ENCODE assay signal across 23 mouse cellular contexts in the genomic region with DNA sequence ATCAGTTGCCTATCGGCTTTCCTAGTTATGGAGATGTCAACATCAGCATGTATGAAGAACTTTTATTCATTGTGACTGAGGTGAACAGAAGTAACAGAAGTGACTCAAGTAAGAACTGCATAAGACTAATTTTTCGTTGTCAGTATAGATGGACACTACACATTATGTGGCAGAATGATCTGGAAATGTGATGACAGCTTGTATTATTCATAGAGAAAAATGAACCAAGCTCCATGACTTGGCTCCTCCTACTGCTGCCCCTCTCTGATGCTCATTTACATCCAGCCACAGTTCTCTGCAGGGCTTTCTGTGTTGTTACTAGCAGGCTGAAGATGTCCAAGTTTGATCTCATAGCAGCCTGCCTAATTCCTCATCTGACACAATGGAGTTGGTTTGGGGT. TPM values are rescaled to one million over a fixed set of nuclear protein-coding genes. Genes with fewer than 3 reads are reported as not detected.
A peak's percentile ranks its signal among the peaks of the same experiment; 100 is the strongest.
DNase-seq lines count a peak whose midpoint lies in the region; ATAC-seq lines count a peak whose summit lies in the region.
"Had no signal": no experiment of that assay in that cellular context is flagged by ENCODE, and none has a peak within 500 bp of the region (broad histone marks: within the 10 kb centered on the region; RNA-seq: fewer than 3 reads in every experiment).

No protein-coding gene starts in this region.

- no peaks in the 10 kb centered on the region for H3K36me3 ChIP-seq in midbrain, embryonic 11.5 days (ENCODE audit: control insufficient read depth, insufficient read depth, low read length)
- no peaks in the 10 kb centered on the region for H3K36me3 ChIP-seq in midbrain, embryonic 16.5 days (ENCODE audit: control insufficient read depth, insufficient read depth, low read length)
- H3K36me3 ChIP-seq: G1E had no signal

- no peaks in the 10 kb centered on the region for H3K4me1 ChIP-seq in midbrain, embryonic 11.5 days (ENCODE audit: control insufficient read depth, insufficient read depth, low read length)
- 0 out of 2 replicates have a peak, but pooled peaks cover 5% of the 10 kb centered on the region for H3K4me1 ChIP-seq in midbrain, embryonic 16.5 days (ENCODE audit: control insufficient read depth, insufficient read depth, low read length)

- 87% methylated on average over 2 of the region's 2 CpGs for WGBS in midbrain, embryonic 11.5 days
- WGBS in midbrain, embryonic 16.5 days: 87% methylated on average over 2 of the region's 2 CpGs

- H3K9ac ChIP-seq in midbrain, embryonic 11.5 days (ENCODE audit: low read length): no peak overlapping the region
- H3K9ac ChIP-seq in midbrain, embryonic 16.5 days (ENCODE audit: low read depth, low read length): no peak overlapping the region

- no peaks in the 10 kb centered on the region for H3K27me3 ChIP-seq in midbrain, embryonic 11.5 days (ENCODE audit: control insufficient read depth, insufficient read depth, low read length)
- H3K27me3 ChIP-seq in midbrain, embryonic 16.5 days (ENCODE audit: control insufficient read depth, insufficient read depth, low read depth, low read length): no peaks in the 10 kb centered on the region
- H3K27me3 ChIP-seq: CH12.LX, Patski had no signal

- H3K4me2 ChIP-seq in midbrain, embryonic 11.5 days: no peak overlapping the region
- no peak overlapping the region for H3K4me2 ChIP-seq in midbrain, embryonic 16.5 days (ENCODE audit: low read length)

- ATAC-seq in midbrain, embryonic 11.5 days (ENCODE audit: low FRiP score): no peak
- ATAC-seq in midbrain, embryonic 16.5 days: no peak
- ATAC-seq: activated CD4-positive, CD25-positive, alpha-beta regulatory T cell, adult 4 months; CD4-positive, CD25-positive, alpha-beta regulatory T cell, adult 4 months; Patski had no signal

- no peaks in the 10 kb centered on the region for H3K9me3 ChIP-seq in midbrain, embryonic 11.5 days (ENCODE audit: control insufficient read depth, low read length)
- H3K9me3 ChIP-seq in midbrain, embryonic 16.5 days (replicated peaks; ENCODE audit: control insufficient read depth, low read length, poor library complexity, severe bottlenecking): no peaks in the 10 kb centered on the region
- H3K9me3 ChIP-seq: G1E had no signal

- no peak overlapping the region for H3K27ac ChIP-seq in midbrain, embryonic 11.5 days (ENCODE audit: low read depth, low read length)
- no peak overlapping the region for H3K27ac ChIP-seq in midbrain, embryonic 16.5 days (ENCODE audit: low read length)

- DNase-seq in midbrain, embryonic 11.5 days (ENCODE audit: low spot score, missing footprints): peak; percentile 49
- DNase-seq in 3T3-L1 (ENCODE audit: low read depth, low spot score) (peak; percentile 89), NIH3T3 (ENCODE audit: low read depth) (peak; percentile 85)
- no peak for DNase-seq in spleen, adult 12 weeks (ENCODE audit: low spot score)
- DNase-seq in cerebellum, postnatal 4 days (ENCODE audit: low spot score in 2 of 2): no peak
- DNase-seq: adrenal gland, adult 2 months; adrenal gland, adult 8-10 months; adrenal gland, postnatal 10 days; adrenal gland, postnatal 14 days; adrenal gland, postnatal 25 days; adrenal gland, postnatal 36 days; B cell, adult 2 months; cerebellum, adult 11 months; cerebellum, adult 11-12 months; cerebellum, adult 18-20 months; cerebellum, adult 2 months; cerebellum, adult 8-10 months had no signal

- H3K4me3 ChIP-seq in midbrain, embryonic 11.5 days (ENCODE audit: low read depth, low read length): no peak overlapping the region
- no peak overlapping the region for H3K4me3 ChIP-seq in midbrain, embryonic 16.5 days (ENCODE audit: low read depth, low read length)

RNA-seq across cellular contexts. Expression of a gene that starts 37.4 kb away (rescaled TPM):
- polyA plus RNA-seq in midbrain, embryonic 11.5 days (2014; fragmentation: Nextera tagmentation; extraction: Ambion mirVana): 94.6 and 96.4 TPM in 2 replicates
- 141 TPM in 2 replicates for polyA plus RNA-seq in midbrain, embryonic 16.5 days (2015; fragmentation: Nextera tagmentation; extraction: Ambion mirVana)

Comparison
In these comparisons a context has a peak if more than half of its experiments do, and no peak if none do; other contexts are left out.
1. DNase-seq: peak in midbrain, embryonic 11.5 days (single experiment), 3T3-L1 (single experiment) and NIH3T3 (single experiment); none in spleen, adult 12 weeks (single experiment) and cerebellum, postnatal 4 days (0 of 2).